Mouse (Mus musculus) CH12.LX (cell line): ENCODE results near the gene Ston2. TPM values are rescaled to one million over a fixed set of nuclear protein-coding genes. Genes with fewer than 3 reads are reported as not detected.

Experiments
- DNase-seq: peaks from one replicate; pipeline ENCODE4 v3.0.0-alpha.2; 2013; ENCODE audit errors: extremely low read depth
- H3K27ac ChIP-seq: 2 replicates; pipeline ENCODE4 v1.5.1; 2012; ENCODE audit warnings: low read depth, mild to moderate bottlenecking, control low read depth, moderate library complexity; ENCODE audit not compliant: insufficient read depth
- H3K27me3 ChIP-seq: replicated peaks from 2 replicates; pipeline ENCODE3; 2012; ENCODE audit warnings: inconsistent platforms
- H3K36me3 ChIP-seq, 2 experiments: replicated peaks in 1 of 2; 2 replicates each; pipeline versions ENCODE3 to v1.6.1; 2012; ENCODE audit warnings: inconsistent platforms in 1 of 2, low read length in 1 of 2, mild to moderate bottlenecking in 1 of 2, mixed read lengths in 1 of 2, moderate library complexity in 1 of 2; ENCODE audit not compliant: control insufficient read depth in 1 of 2, insufficient read depth in 1 of 2
- H3K4me1 ChIP-seq, 2 experiments: 2 replicates each; pipeline ENCODE4 v1.6.1; 2012; ENCODE audit warnings: inconsistent platforms in 1 of 2, moderate library complexity in 1 of 2; ENCODE audit not compliant: insufficient read depth in 2 of 2, control insufficient read depth in 1 of 2
- H3K4me2 ChIP-seq: 2 replicates; pipeline ENCODE4 v1.6.1; 2012; ENCODE audit warnings: low read depth, mild to moderate bottlenecking, control low read depth; ENCODE audit not compliant: poor library complexity, insufficient read depth, severe bottlenecking
- H3K4me3 ChIP-seq, 3 experiments: fragments of 150-350 bp in 1 of 3; sonication (generic) in 1 of 3; replicated peaks in 1 of 3; 2 replicates each; pipeline versions ENCODE3 to v1.5.1; 2011 to 2012; ENCODE audit warnings: low read depth in 2 of 3, low read length in 2 of 3, mild to moderate bottlenecking in 2 of 3, moderate library complexity in 2 of 3, control low read depth in 1 of 3, improper control_type of control experiment in 1 of 3, inconsistent platforms in 1 of 3, mixed read lengths in 1 of 3; ENCODE audit not compliant: poor library complexity in 1 of 3
- H3K79me2 ChIP-seq: replicated peaks from 2 replicates; pipeline ENCODE4 v1.6.1; 2012; ENCODE audit warnings: mild to moderate bottlenecking, moderate library complexity; ENCODE audit not compliant: control insufficient read depth, poor library complexity, insufficient read depth, severe bottlenecking; ENCODE audit errors: extremely low read depth
- H3K9ac ChIP-seq: 2 replicates; pipeline ENCODE4 v1.6.1; 2012; ENCODE audit warnings: low read depth, mild to moderate bottlenecking, control low read depth, moderate library complexity; ENCODE audit not compliant: insufficient read depth
- H3K9me3 ChIP-seq: replicated peaks from 2 replicates; pipeline ENCODE3; 2012; ENCODE audit warnings: low read length, inconsistent platforms, mixed read lengths
- CHD1 ChIP-seq: IDR thresholded peaks from 2 replicates; pipeline ENCODE4 v1.6.1; 2012; ENCODE audit warnings: low read depth, low read length, improper control_type of control experiment, inconsistent platforms
- CHD2 ChIP-seq: IDR thresholded peaks from 2 replicates; pipeline ENCODE4 v1.6.1; 2011; ENCODE audit warnings: low read length, improper control_type of control experiment
- CTCF ChIP-seq, 2 experiments: IDR thresholded peaks in 1 of 2; conservative IDR thresholded peaks in 1 of 2; 2 replicates each; pipeline ENCODE4 v1.5.1; 2011 to 2012; ENCODE audit warnings: low read depth in 2 of 2, low read length in 2 of 2, improper control_type of control experiment in 1 of 2, inconsistent platforms in 1 of 2, mild to moderate bottlenecking in 1 of 2, moderate library complexity in 1 of 2
- E2F4 ChIP-seq: IDR thresholded peaks from 2 replicates; pipeline ENCODE4 v1.6.1; 2011; ENCODE audit warnings: low read depth, low read length, improper control_type of control experiment; ENCODE audit not compliant: insufficient replicate concordance
- ELF1 ChIP-seq: IDR thresholded peaks from 2 replicates; pipeline ENCODE4 v1.6.1; 2014; ENCODE audit warnings: low read depth, mild to moderate bottlenecking, inconsistent platforms, low read length, improper control_type of control experiment
- EP300 ChIP-seq: IDR thresholded peaks from 2 replicates; pipeline ENCODE4 v1.6.1; 2011; ENCODE audit warnings: low read length, improper control_type of control experiment
- HCFC1 ChIP-seq: IDR thresholded peaks from 2 replicates; pipeline ENCODE4 v1.6.1; 2012; ENCODE audit warnings: low read depth, mild to moderate bottlenecking, inconsistent platforms, low read length, improper control_type of control experiment
- JUN ChIP-seq: IDR thresholded peaks from 2 replicates; pipeline ENCODE4 v1.6.1; 2011; ENCODE audit warnings: low read depth, mild to moderate bottlenecking, low read length, improper control_type of control experiment, moderate library complexity; ENCODE audit not compliant: insufficient read depth
- MAFK ChIP-seq: IDR thresholded peaks from 2 replicates; pipeline ENCODE4 v1.6.1; 2011; ENCODE audit warnings: low read length, improper control_type of control experiment; ENCODE audit not compliant: insufficient replicate concordance
- MAX ChIP-seq: IDR thresholded peaks from 2 replicates; pipeline ENCODE4 v1.6.1; 2011; ENCODE audit warnings: low read length, improper control_type of control experiment
- MAZ ChIP-seq: IDR thresholded peaks from 2 replicates; pipeline ENCODE4 v1.6.1; 2012; ENCODE audit warnings: low read depth, mild to moderate bottlenecking, inconsistent platforms, low read length, improper control_type of control experiment, moderate library complexity
- MEF2A ChIP-seq: IDR thresholded peaks from 2 replicates; pipeline ENCODE4 v1.6.1; 2014; ENCODE audit warnings: low read depth, mild to moderate bottlenecking, inconsistent platforms, low read length, improper control_type of control experiment, borderline replicate concordance
- MXI1 ChIP-seq: IDR thresholded peaks from 2 replicates; pipeline ENCODE4 v1.6.1; 2011; ENCODE audit warnings: mild to moderate bottlenecking, low read depth, low read length, improper control_type of control experiment
- MYC ChIP-seq: IDR thresholded peaks from 2 replicates; pipeline ENCODE4 v1.6.1; 2011; ENCODE audit warnings: low read depth, mild to moderate bottlenecking, improper control_type of control experiment, low read length
- NELFE ChIP-seq: IDR thresholded peaks from 2 replicates; pipeline ENCODE4 v1.6.1; 2011; ENCODE audit warnings: low read depth, low read length, improper control_type of control experiment
- PAX5 ChIP-seq: IDR thresholded peaks from 2 replicates; pipeline ENCODE4 v1.6.1; 2012; ENCODE audit warnings: low read length, inconsistent platforms, mixed read lengths
- POLR2AphosphoS2 ChIP-seq: IDR thresholded peaks from 2 replicates; pipeline ENCODE4 v1.6.1; 2011; ENCODE audit warnings: low read depth, low read length, improper control_type of control experiment
- RCOR1 ChIP-seq: conservative IDR thresholded peaks from 2 replicates; pipeline ENCODE4 v1.6.1; 2012; ENCODE audit warnings: low read depth, mild to moderate bottlenecking, inconsistent platforms, low read length, improper control_type of control experiment
- SIN3A ChIP-seq: IDR thresholded peaks from 2 replicates; pipeline ENCODE4 v1.6.1; 2012; ENCODE audit warnings: low read length, improper control_type of control experiment, inconsistent platforms
- SMC3 ChIP-seq: IDR thresholded peaks from 2 replicates; pipeline ENCODE4 v1.6.1; 2011; ENCODE audit warnings: low read depth, low read length, improper control_type of control experiment
- TBP ChIP-seq: conservative IDR thresholded peaks from 2 replicates; pipeline ENCODE4 v1.6.1; 2011; ENCODE audit warnings: low read depth, low read length, improper control_type of control experiment
- UBTF ChIP-seq: IDR thresholded peaks from 2 replicates; pipeline ENCODE4 v1.6.1; 2012; ENCODE audit warnings: low read depth, mild to moderate bottlenecking, inconsistent platforms, low read length, improper control_type of control experiment, moderate library complexity
- ZC3H11A ChIP-seq: IDR thresholded peaks from 2 replicates; pipeline ENCODE4 v1.6.1; 2012; ENCODE audit warnings: low read depth, mild to moderate bottlenecking, inconsistent platforms, low read length, improper control_type of control experiment
- ZNF384 ChIP-seq: IDR thresholded peaks from 2 replicates; pipeline ENCODE4 v1.6.1; 2012; ENCODE audit warnings: low read depth, low read length, improper control_type of control experiment, inconsistent platforms
- dilution Hi-C: fragments of 300-500 bp; cut with MboI; formaldehyde crosslinking; loops from 2 replicates; pipeline ENCODE4 v1.14.3; 2020; ENCODE audit warnings: low sequenced_read_pairs; ENCODE audit not compliant: extremely low pct_unique_long_range_greater_than_20kb, extremely low pct_ligation_motif_present
- in situ Hi-C: fragments of 300-500 bp; cut with MboI; formaldehyde crosslinking; loops from 3 replicates; pipeline ENCODE4 v1.14.3; 2019; ENCODE audit warnings: low sequenced_read_pairs, low pct_ligation_motif_present, low pct_unique_long_range_greater_than_20kb, mixed read lengths
- polyA plus RNA-seq: library from polyadenylated mRNA; unstranded; fragments of >175 nt; gene quantifications from 2 replicates; pipeline ENCODE4 v1.2.1, GENCODE M21; 2012; ENCODE audit warnings: low read depth; ENCODE audit not compliant: insufficient read length
- total RNA-seq, 2 experiments: library from RNA; depleted of rRNA; stranded (reverse); fragments of 300-350 nt in 1 of 2; fragments of >200 nt in 1 of 2; gene quantifications; 2 replicates each; pipeline ENCODE4 v1.2.3; 2012 to 2014

Ston2 gene
- total and polyA plus RNA-seq, 3 experiments, result 0.21 to 0.34 TPM; not detected in 1

- no peak overlapping the region for H3K4me3 ChIP-seq
- DNase-seq, result no peak
- H3K4me2 ChIP-seq, result no peak overlapping the region
- no peaks in the 10 kb centered on the region for H3K79me2 ChIP-seq
- dilution Hi-C loops, result no loop called here
- in situ Hi-C loops, result no loop called here
- H3K4me1 ChIP-seq, result peaks cover 6 to 23% of the 10 kb centered on the region in 2 experiments; a peak in 3 of 4 replicates
- H3K9ac ChIP-seq, result no peak overlapping the region
- H3K36me3 ChIP-seq, result no peaks in the 10 kb centered on the region
- H3K9me3 ChIP-seq, result peaks cover 3% of the 10 kb centered on the region
- H3K27ac ChIP-seq, result no peak overlapping the region
- no peak for TF ChIP-seq MAFK
- TF ChIP-seq SIN3A, result no peak
- TF ChIP-seq ZC3H11A, result no peak
- TF ChIP-seq POLR2AphosphoS2, result no peak
- TF ChIP-seq MAZ, result no peak
- TF ChIP-seq MEF2A, result no peak
- TF ChIP-seq UBTF, result no peak
- TF ChIP-seq EP300, result no peak
- TF ChIP-seq SMC3, result no peak
- TF ChIP-seq JUN, result no peak
- no peak for TF ChIP-seq NELFE
- TF ChIP-seq MYC, result no peak
- no peak for TF ChIP-seq CHD1
- TF ChIP-seq HCFC1, result no peak
- no peak for TF ChIP-seq ZNF384
- TF ChIP-seq TBP, result no peak
- TF ChIP-seq E2F4, result no peak
- TF ChIP-seq CTCF (conservative IDR thresholded peaks at IDR 0.05 in 1 of 2, IDR thresholded peaks at IDR 0.05 in 1 of 2; ENCODE audit: low read depth in 2 of 2, low read length in 2 of 2), result no peak
- H3K27me3 ChIP-seq, result no peaks in the 10 kb centered on the region
These were observed 105.1 kb downstream of the Ston2 start for GRCm38 (mm10) chr12:91683096-91683495.

GRCm38 (mm10) chr12:91679320-91680064 is 108.7 kb downstream of the Ston2 start:
- Histone ChIP-seq H3K4me1 (peaks cover 3 to 15% of the 10 kb centered on the region in 2 experiments; a peak in 2 of 4 replicates), H3K9ac (no peak overlapping the region), H3K36me3 (no peaks in the 10 kb centered on the region), H3K27ac (no peak overlapping the region), H3K79me2 (no peaks in the 10 kb centered on the region), H3K4me2 (no peak overlapping the region), H3K4me3 (no peak overlapping the region), H3K27me3 (no peaks in the 10 kb centered on the region)
- dilution Hi-C loops, result no loop called here
- no peak for DNase-seq
- in situ Hi-C loops, result loop anchor here (10.0 kb wide), 1 partner anchor 115 kb away; no protein-coding TSS in a partner anchor
- TF ChIP-seq ELF1, result no peak
- no peak for TF ChIP-seq MXI1
- no peak for TF ChIP-seq MAX
- TF ChIP-seq MEF2A, result no peak
- TF ChIP-seq CHD2, result no peak
- TF ChIP-seq POLR2AphosphoS2, result no peak
- TF ChIP-seq PAX5, result no peak
- no peak for TF ChIP-seq ZNF384
- no peak for TF ChIP-seq RCOR1
- TF ChIP-seq, all 38 proteins: peak for 0
- H3K9me3 ChIP-seq, result peaks cover 3% of the 10 kb centered on the region
